Mouse (Mus musculus): ENCODE results near the gene Eif4g3. TPM values are rescaled to one million over a fixed set of nuclear protein-coding genes. Genes with fewer than 3 reads are reported as not detected.

Gene Eif4g3
- total RNA-seq, 2 experiments from 2014 or later: 90.3 to 107 TPM

GRCm38 (mm10) chr4:138149977-138150376 is 157.2 kb downstream of the Eif4g3 start:
- no peak for DNase-seq (ENCODE audit: low spot score in 2 of 2)

- no peak for DNase-seq (ENCODE audit: low spot score in 2 of 2)
Measured at GRCm38 (mm10) chr4:138151226-138151625, 158.4 kb downstream of the Eif4g3 start.

GRCm38 (mm10) chr4:138153980-138154379 is 161.2 kb downstream of the Eif4g3 start:
- peak in 1 of 2 experiments; percentile 34 for DNase-seq (ENCODE audit: low spot score in 2 of 2)

GRCm38 (mm10) chr4:138160918-138161317 is 168.1 kb downstream of the Eif4g3 start:
- DNase-seq (ENCODE audit: low spot score in 2 of 2): no peak

- no peak for DNase-seq (ENCODE audit: low spot score in 2 of 2)
Measured at GRCm38 (mm10) chr4:138161550-138161949, 168.7 kb downstream of the Eif4g3 start.

- DNase-seq (ENCODE audit: low spot score in 2 of 2): no peak
Measured at GRCm38 (mm10) chr4:138163836-138164235, 171.0 kb downstream of the Eif4g3 start.

GRCm38 (mm10) chr4:138164860-138165259 is 172.0 kb downstream of the Eif4g3 start:
- no peak for DNase-seq (ENCODE audit: low spot score in 2 of 2)

- no peak for DNase-seq (ENCODE audit: low spot score in 2 of 2)
Measured at GRCm38 (mm10) chr4:138166519-138166918, 173.7 kb downstream of the Eif4g3 start.

- no peak for DNase-seq (ENCODE audit: low spot score in 2 of 2)
Measured at GRCm38 (mm10) chr4:138168162-138168561, 175.3 kb downstream of the Eif4g3 start.

- DNase-seq (ENCODE audit: low spot score in 2 of 2): no peak
Measured at GRCm38 (mm10) chr4:138169420-138169819, 176.6 kb downstream of the Eif4g3 start.

- DNase-seq (ENCODE audit: low spot score in 2 of 2): no peak
Measured at GRCm38 (mm10) chr4:138172686-138173085, 179.9 kb downstream of the Eif4g3 start.

GRCm38 (mm10) chr4:138179391-138179790 is 186.6 kb downstream of the Eif4g3 start:
- DNase-seq (ENCODE audit: low spot score in 2 of 2): no peak

GRCm38 (mm10) chr4:138180719-138181118 is 187.9 kb downstream of the Eif4g3 start:
- no peak for DNase-seq (ENCODE audit: low spot score in 2 of 2)

GRCm38 (mm10) chr4:138184056-138184455 is 191.2 kb downstream of the Eif4g3 start:
- no peak for DNase-seq (ENCODE audit: low spot score in 2 of 2)

GRCm38 (mm10) chr4:138184573-138184981 is 191.8 kb downstream of the Eif4g3 start:
- no peak for DNase-seq (ENCODE audit: low spot score in 2 of 2)

GRCm38 (mm10) chr4:138185961-138186360 is 193.1 kb downstream of the Eif4g3 start:
- DNase-seq (ENCODE audit: low spot score in 2 of 2): no peak

- no peak for DNase-seq (ENCODE audit: low spot score in 2 of 2)
Measured at GRCm38 (mm10) chr4:138187995-138188394, 195.2 kb downstream of the Eif4g3 start.

- no peak for DNase-seq (ENCODE audit: low spot score in 2 of 2)
Measured at GRCm38 (mm10) chr4:138192561-138192960, 199.7 kb downstream of the Eif4g3 start.

- no peak for DNase-seq (ENCODE audit: low spot score in 2 of 2)
Measured at GRCm38 (mm10) chr4:138200769-138201168, 207.9 kb downstream of the Eif4g3 start.

- no peak for DNase-seq (ENCODE audit: low spot score in 2 of 2)
Measured at GRCm38 (mm10) chr4:138201696-138202095, 208.9 kb downstream of the Eif4g3 start.

- no peak for DNase-seq (ENCODE audit: low spot score in 2 of 2)
Measured at GRCm38 (mm10) chr4:138210116-138210515, 217.3 kb downstream of the Eif4g3 start.

- DNase-seq (ENCODE audit: low spot score in 2 of 2): no peak
Measured at GRCm38 (mm10) chr4:138213861-138214260, 221.0 kb downstream of the Eif4g3 start.

GRCm38 (mm10) chr4:138215671-138216199 is 222.9 kb downstream of the Eif4g3 start:
- DNase-seq (ENCODE audit: low spot score in 2 of 2): no peak

Measured in gastrocnemius, postnatal 4 days (tissue).